Mouse (Mus musculus) natural killer cell, adult 2 months (primary cell): ENCODE data around the gene Micall1.

Experiments used
- DNase-seq, 2 experiments: peaks; one replicate each; pipeline ENCODE4 v3.0.0; 2022; ENCODE audit warnings: low spot score in 2 of 2

Micall1 gene

GRCm38 (mm10) chr15:79176905-79177304 is 68.2 kb downstream of the Micall1 start:
- no peak for DNase-seq

GRCm38 (mm10) chr15:79185213-79185612 is 76.5 kb downstream of the Micall1 start:
- DNase-seq, result no peak
